Mouse (Mus musculus): ENCODE measurements at regions not wholly inside any gene's neighbourhood (a gene's known extent, or its start where the extent isn't known, plus 50 kb on each side); places are given as distances from the start of the nearest gene placed in this dataset.
A peak's percentile ranks its signal among the peaks of the same experiment; 100 is the strongest.

GRCm38 (mm10) chr7:73262526-73262925, 112.8 kb upstream of the Rgma start:
- DNase-seq (ENCODE audit: inconsistent ontology term): no peak

GRCm38 (mm10) chr7:73269626-73270025, 105.7 kb upstream of the Rgma start:
- no peak for DNase-seq (ENCODE audit: inconsistent ontology term)

- no peak for DNase-seq (ENCODE audit: inconsistent ontology term)
These were observed 102.5 kb upstream of the Rgma start for GRCm38 (mm10) chr7:73272787-73273186.

GRCm38 (mm10) chr7:73275814-73276271, 99.5 kb upstream of the Rgma start:
- DNase-seq (ENCODE audit: inconsistent ontology term): peak; percentile 23

GRCm38 (mm10) chr7:73278616-73279015, 96.7 kb upstream of the Rgma start:
- no peak for DNase-seq (ENCODE audit: inconsistent ontology term)

GRCm38 (mm10) chr7:73279936-73280445, 95.3 kb upstream of the Rgma start:
- no peak for DNase-seq (ENCODE audit: inconsistent ontology term)

- DNase-seq (ENCODE audit: inconsistent ontology term): no peak
These were observed 89.1 kb upstream of the Rgma start for GRCm38 (mm10) chr7:73286244-73286643.

- no peak for DNase-seq (ENCODE audit: inconsistent ontology term)
These were observed 82.0 kb upstream of the Rgma start for GRCm38 (mm10) chr7:73293337-73293736.

GRCm38 (mm10) chr7:73294399-73294798, 80.9 kb upstream of the Rgma start:
- no peak for DNase-seq (ENCODE audit: inconsistent ontology term)

- DNase-seq (ENCODE audit: inconsistent ontology term): peak; percentile 89
These were observed 72.8 kb upstream of the Rgma start for GRCm38 (mm10) chr7:73302501-73302900.

GRCm38 (mm10) chr7:73303818-73304217, 71.5 kb upstream of the Rgma start:
- no peak for DNase-seq (ENCODE audit: inconsistent ontology term)

GRCm38 (mm10) chr7:73304799-73305198, 70.5 kb upstream of the Rgma start:
- peak; percentile 39 for DNase-seq (ENCODE audit: inconsistent ontology term)

GRCm38 (mm10) chr7:73305286-73305975, 69.9 kb upstream of the Rgma start:
- no peak for DNase-seq (ENCODE audit: inconsistent ontology term)

GRCm38 (mm10) chr7:73306296-73306695, 69.0 kb upstream of the Rgma start:
- no peak for DNase-seq (ENCODE audit: inconsistent ontology term)

GRCm38 (mm10) chr7:73306728-73307127, 68.6 kb upstream of the Rgma start:
- no peak for DNase-seq (ENCODE audit: inconsistent ontology term)

GRCm38 (mm10) chr7:73307586-73308490, 67.5 kb upstream of the Rgma start:
- no peak for DNase-seq (ENCODE audit: inconsistent ontology term)

- no peak for DNase-seq (ENCODE audit: inconsistent ontology term)
These were observed 66.3 kb upstream of the Rgma start for GRCm38 (mm10) chr7:73308981-73309380.

- no peak for DNase-seq (ENCODE audit: inconsistent ontology term)
These were observed 65.3 kb upstream of the Rgma start for GRCm38 (mm10) chr7:73310056-73310455.

GRCm38 (mm10) chr7:73310581-73311136, 64.7 kb upstream of the Rgma start:
- DNase-seq (ENCODE audit: inconsistent ontology term): no peak

GRCm38 (mm10) chr7:73315555-73315954, 59.8 kb upstream of the Rgma start:
- no peak for DNase-seq (ENCODE audit: inconsistent ontology term)

GRCm38 (mm10) chr7:73317574-73317973, 57.7 kb upstream of the Rgma start:
- no peak for DNase-seq (ENCODE audit: inconsistent ontology term)

GRCm38 (mm10) chr7:73319004-73319403, 56.3 kb upstream of the Rgma start:
- no peak for DNase-seq (ENCODE audit: inconsistent ontology term)

All from Muller cell, postnatal 12 days (primary cell).